Mouse (Mus musculus) C2C12 (cell line): ENCODE data around the gene Echs1.

ENCODE experiments used
- CTCF ChIP-seq: IDR thresholded peaks from one replicate; pipeline ENCODE4 v1.5.1; 2011; ENCODE audit not compliant: control insufficient read depth, insufficient read depth, insufficient read length
- MAX ChIP-seq: IDR thresholded peaks from one replicate; pipeline ENCODE4 v1.6.1; 2011; ENCODE audit warnings: mild to moderate bottlenecking, control low read depth
- MYOG ChIP-seq: IDR thresholded peaks from one replicate; pipeline ENCODE4 v1.6.1; 2011; ENCODE audit not compliant: control insufficient read depth, insufficient read length; ENCODE audit errors: extremely low read depth

- TF ChIP-seq CTCF, result no peak
- no peak for TF ChIP-seq MAX
- no peak for TF ChIP-seq MYOG
Observed at GRCm38 (mm10) chr7:140126934-140127333, 10.7 kb upstream of the Echs1 start.
